Mouse (Mus musculus): ENCODE results near the gene Slc26a8. TPM values are rescaled to one million over a fixed set of nuclear protein-coding genes. Genes with fewer than 3 reads are reported as not detected.

The Slc26a8 gene
- polyA plus RNA-seq, 1 experiment from 2014 or later = 0.58 TPM

GRCm38 (mm10) chr17:28628248-28629124 lies 61.5 kb downstream of the Slc26a8 start:
- Histone ChIP-seq H3K27ac (no peak overlapping the region), H3K27me3 (ENCODE audit: poor library complexity, severe bottlenecking) (no peaks in the 10 kb centered on the region), H3K9me3 (no peaks in the 10 kb centered on the region), H3K4me3 (no peak overlapping the region), H3K4me1 (peaks cover 10% of the 10 kb centered on the region), H3K36me3 (replicated peaks) (no peaks in the 10 kb centered on the region)
- 75% methylated on average over 10 of the region's 10 CpGs for WGBS
- no peak for DNase-seq (ENCODE audit: extremely low spot score, low spot score)

- DNase-seq (ENCODE audit: extremely low spot score, low spot score) = no peak
- Histone ChIP-seq H3K9me3 (no peaks in the 10 kb centered on the region), H3K27ac (no peak overlapping the region), H3K4me1 (peaks cover 14% of the 10 kb centered on the region), H3K27me3 (ENCODE audit: poor library complexity, severe bottlenecking) (no peaks in the 10 kb centered on the region), H3K4me3 (no peak overlapping the region), H3K36me3 (replicated peaks) (no peaks in the 10 kb centered on the region)
- WGBS = 80% methylated on average over 2 of the region's 2 CpGs
Observed at GRCm38 (mm10) chr17:28626937-28627336, 63.1 kb downstream of the Slc26a8 start.

- peaks cover 6% of the 10 kb centered on the region for H3K36me3 ChIP-seq (replicated peaks)
- 93% methylated on average over 15 of the region's 15 CpGs for whole genome bisulfite sequencing
- no peak overlapping the region for H3K27ac ChIP-seq
Observed at GRCm38 (mm10) chr17:28625327-28625726, 64.7 kb downstream of the Slc26a8 start.

GRCm38 (mm10) chr17:28624841-28625240 lies 65.2 kb downstream of the Slc26a8 start:
- H3K4me1 ChIP-seq = peaks cover 29% of the 10 kb centered on the region
- no peak overlapping the region for H3K27ac ChIP-seq
- 76% methylated on average over 2 of the region's 2 CpGs for WGBS

More at GRCm38 (mm10) chr17:28625327-28625726, 64.7 kb downstream of the Slc26a8 start:
- no peak overlapping the region for H3K4me3 ChIP-seq
- H3K9me3 ChIP-seq = no peaks in the 10 kb centered on the region
- H3K27me3 ChIP-seq (ENCODE audit: poor library complexity, severe bottlenecking) = no peaks in the 10 kb centered on the region
- H3K4me1 ChIP-seq = peaks cover 25% of the 10 kb centered on the region
- DNase-seq (ENCODE audit: extremely low spot score, low spot score) = no peak

GRCm38 (mm10) chr17:28622300-28622759 lies 67.7 kb downstream of the Slc26a8 start, which contains the start of gene Srpk1:
Gene Srpk1 (minus strand): TSS chr17:28622709.
- DNase-seq (ENCODE audit: extremely low spot score, low spot score) = peak; percentile 92
- H3K27me3 ChIP-seq (ENCODE audit: poor library complexity, severe bottlenecking) = no peaks in the 10 kb centered on the region
- H3K27ac ChIP-seq = peak within 1 kb of the TSS; percentile 98
- under 1% methylated on average over 53 of the region's 53 CpGs for WGBS
- H3K4me1 ChIP-seq = peaks cover 38% of the 10 kb centered on the region
- H3K36me3 ChIP-seq (replicated peaks) = peaks cover 36% of the 10 kb centered on the region
- H3K9me3 ChIP-seq = no peaks in the 10 kb centered on the region
- peak within 1 kb of the TSS; percentile 99 for H3K4me3 ChIP-seq

More at GRCm38 (mm10) chr17:28624841-28625240, 65.2 kb downstream of the Slc26a8 start:
- H3K36me3 ChIP-seq (replicated peaks) = peaks cover 11% of the 10 kb centered on the region
- no peak overlapping the region for H3K4me3 ChIP-seq
- no peak for DNase-seq (ENCODE audit: extremely low spot score, low spot score)
- no peaks in the 10 kb centered on the region for H3K9me3 ChIP-seq
- no peaks in the 10 kb centered on the region for H3K27me3 ChIP-seq (ENCODE audit: poor library complexity, severe bottlenecking)

- Histone ChIP-seq H3K4me1 (peaks cover 38% of the 10 kb centered on the region), H3K36me3 (replicated peaks) (peaks cover 43% of the 10 kb centered on the region), H3K27me3 (ENCODE audit: poor library complexity, severe bottlenecking) (no peaks in the 10 kb centered on the region), H3K9me3 (no peaks in the 10 kb centered on the region), H3K27ac (peak overlapping the region; percentile 98), H3K4me3 (peak overlapping the region; percentile 99)
- WGBS = under 1% methylated on average over 78 of the region's 78 CpGs
- DNase-seq (ENCODE audit: extremely low spot score, low spot score) = peak; percentile 65
Observed at GRCm38 (mm10) chr17:28621381-28622299, 68.4 kb downstream of the Slc26a8 start.

GRCm38 (mm10) chr17:28618775-28619174 lies 71.3 kb downstream of the Slc26a8 start:
- Histone ChIP-seq H3K27ac (no peak overlapping the region), H3K4me1 (peaks cover 38% of the 10 kb centered on the region), H3K36me3 (replicated peaks) (peaks cover 69% of the 10 kb centered on the region), H3K27me3 (ENCODE audit: poor library complexity, severe bottlenecking) (no peaks in the 10 kb centered on the region), H3K9me3 (no peaks in the 10 kb centered on the region), H3K4me3 (no peak overlapping the region)
- no peak for DNase-seq (ENCODE audit: extremely low spot score, low spot score)
- 81% methylated on average over 1 of the region's 1 CpGs for WGBS

- WGBS = 84% methylated on average over 7 of the region's 7 CpGs
- DNase-seq (ENCODE audit: extremely low spot score, low spot score) = no peak
- H3K4me3 ChIP-seq = no peak overlapping the region
- H3K36me3 ChIP-seq (replicated peaks) = peaks cover 76% of the 10 kb centered on the region
- H3K27ac ChIP-seq = no peak overlapping the region
- H3K4me1 ChIP-seq = peaks cover 38% of the 10 kb centered on the region
- H3K9me3 ChIP-seq = no peaks in the 10 kb centered on the region
- no peaks in the 10 kb centered on the region for H3K27me3 ChIP-seq (ENCODE audit: poor library complexity, severe bottlenecking)
Observed at GRCm38 (mm10) chr17:28618124-28618523, 71.9 kb downstream of the Slc26a8 start.

- Histone ChIP-seq H3K4me1 (peaks cover 36% of the 10 kb centered on the region), H3K9me3 (no peaks in the 10 kb centered on the region), H3K4me3 (no peak overlapping the region), H3K27me3 (ENCODE audit: poor library complexity, severe bottlenecking) (no peaks in the 10 kb centered on the region), H3K36me3 (replicated peaks) (peaks cover 80% of the 10 kb centered on the region), H3K27ac (no peak overlapping the region)
- WGBS = 95% methylated on average over 10 of the region's 10 CpGs
- no peak for DNase-seq (ENCODE audit: extremely low spot score, low spot score)
Observed at GRCm38 (mm10) chr17:28617636-28618035, 72.4 kb downstream of the Slc26a8 start.

GRCm38 (mm10) chr17:28615332-28615731 lies 74.7 kb downstream of the Slc26a8 start:
- Histone ChIP-seq H3K4me1 (peaks cover 24% of the 10 kb centered on the region), H3K9me3 (no peaks in the 10 kb centered on the region), H3K27me3 (ENCODE audit: poor library complexity, severe bottlenecking) (no peaks in the 10 kb centered on the region), H3K36me3 (replicated peaks) (peaks cover 88% of the 10 kb centered on the region), H3K4me3 (no peak overlapping the region), H3K27ac (no peak overlapping the region)
- no peak for DNase-seq (ENCODE audit: extremely low spot score, low spot score)
- WGBS = 93% methylated on average over 4 of the region's 4 CpGs

GRCm38 (mm10) chr17:28613096-28613495 lies 76.9 kb downstream of the Slc26a8 start:
- Histone ChIP-seq H3K9me3 (no peaks in the 10 kb centered on the region), H3K4me3 (no peak overlapping the region), H3K4me1 (peaks cover 2% of the 10 kb centered on the region), H3K27me3 (ENCODE audit: poor library complexity, severe bottlenecking) (no peaks in the 10 kb centered on the region), H3K36me3 (replicated peaks) (peaks cover 87% of the 10 kb centered on the region), H3K27ac (no peak overlapping the region)
- no peak for DNase-seq (ENCODE audit: extremely low spot score, low spot score)
- 90% methylated on average over 6 of the region's 6 CpGs for WGBS

GRCm38 (mm10) chr17:28612603-28613002 lies 77.4 kb downstream of the Slc26a8 start:
- peaks cover 87% of the 10 kb centered on the region for H3K36me3 ChIP-seq (replicated peaks)

More at GRCm38 (mm10) chr17:28612603-28613002, 77.4 kb downstream of the Slc26a8 start:
- no peaks in the 10 kb centered on the region for H3K4me1 ChIP-seq
- H3K4me3 ChIP-seq = no peak overlapping the region
- 93% methylated on average over 2 of the region's 2 CpGs for WGBS
- DNase-seq (ENCODE audit: extremely low spot score, low spot score) = no peak
- no peaks in the 10 kb centered on the region for H3K27me3 ChIP-seq (ENCODE audit: poor library complexity, severe bottlenecking)
- H3K9me3 ChIP-seq = no peaks in the 10 kb centered on the region
- H3K27ac ChIP-seq = no peak overlapping the region
